Mouse (Mus musculus): ENCODE measurements at regions not wholly inside any gene's neighbourhood (a gene's known extent, or its start where the extent isn't known, plus 50 kb on each side); places are given as distances from the start of the nearest gene placed in this dataset.

DNA sequence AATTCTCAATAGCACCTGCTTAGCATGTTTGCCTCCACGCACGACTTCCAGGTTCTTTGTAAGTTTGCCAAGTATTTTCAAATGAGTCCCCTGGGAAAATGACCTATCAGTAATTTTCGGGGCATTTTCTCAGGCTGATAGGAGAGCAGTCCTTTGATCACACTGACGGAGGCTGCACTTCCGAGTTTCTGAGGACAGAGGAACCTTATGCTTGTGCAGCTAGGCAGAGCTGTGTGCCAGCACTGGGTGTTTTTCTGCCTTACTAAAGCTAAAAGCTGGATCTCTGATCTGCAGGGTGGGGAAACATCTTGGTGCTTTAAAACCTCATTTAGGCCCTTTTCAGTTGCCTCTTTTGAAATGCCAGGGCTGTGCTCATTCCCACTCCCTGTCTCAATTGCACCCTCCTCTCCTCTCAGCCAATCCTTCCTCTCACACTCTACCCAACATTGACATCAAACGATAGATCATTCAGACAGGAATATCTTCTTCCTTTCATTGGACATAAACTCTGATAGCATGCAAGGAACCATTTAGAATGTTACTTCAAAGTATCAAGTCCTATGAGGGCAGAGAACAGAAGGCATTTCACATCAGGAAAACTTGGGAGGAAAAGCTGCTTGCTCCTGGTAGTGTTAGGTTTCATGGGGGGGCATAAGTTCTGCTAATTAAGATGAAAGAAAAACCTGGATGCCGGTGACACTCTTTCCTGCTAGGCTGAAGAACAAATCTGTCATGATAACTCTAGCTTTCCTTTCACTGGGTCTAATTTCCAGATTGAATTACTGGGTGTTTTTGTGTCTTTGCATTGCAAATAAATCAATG, 95.3 kb downstream of the Lurap1l start:
- Histone ChIP-seq H3K9me3 (ENCODE audit: control insufficient read depth, low read length) (no peaks in the 10 kb centered on the region), H3K27ac (ENCODE audit: low read depth, low read length) (no peak overlapping the region), H3K9ac (ENCODE audit: low read depth, low read length) (no peak overlapping the region), H3K4me3 (ENCODE audit: low read depth, low read length) (no peak overlapping the region), H3K4me2 (replicated peaks; ENCODE audit: low read depth, low read length) (no peak overlapping the region), H3K4me1 (replicated peaks; ENCODE audit: control insufficient read depth, insufficient read depth, low read length) (no peaks in the 10 kb centered on the region), H3K36me3 (ENCODE audit: control insufficient read depth, insufficient read depth, low read length) (no peaks in the 10 kb centered on the region), H3K27me3 (ENCODE audit: control insufficient read depth, insufficient read depth, low read length) (no peaks in the 10 kb centered on the region)
- DNase-seq (ENCODE audit: low spot score) (no peak), ATAC-seq (ENCODE audit: low FRiP score) (no peak)
- 61% methylated on average over 7 of the region's 7 CpGs for WGBS

DNA sequence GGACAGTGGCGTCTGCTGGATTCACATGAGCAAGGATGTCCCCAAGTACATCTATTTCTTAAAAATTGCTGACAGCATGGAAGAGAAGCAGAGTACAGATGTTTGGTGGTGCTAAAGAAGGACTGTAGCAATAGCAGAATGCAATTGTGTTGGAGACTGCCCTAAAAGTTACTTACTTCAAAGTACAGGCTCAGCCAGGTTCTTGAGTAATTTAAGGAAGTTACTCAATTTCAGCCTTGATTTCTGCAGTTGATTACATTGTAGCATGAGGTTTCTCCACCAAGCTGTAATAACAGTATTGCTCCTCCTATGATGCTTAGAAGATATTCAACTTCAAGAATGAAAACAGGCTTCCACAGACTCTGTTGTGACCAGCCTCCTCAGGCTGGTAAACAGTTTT, 96.1 kb downstream of the Lurap1l start:
- H3K9ac ChIP-seq (ENCODE audit: low read depth, low read length), result no peak overlapping the region
- H3K4me3 ChIP-seq (ENCODE audit: low read depth, low read length), result no peak overlapping the region
- no peaks in the 10 kb centered on the region for H3K4me1 ChIP-seq (replicated peaks; ENCODE audit: control insufficient read depth, insufficient read depth, low read length)
- ATAC-seq (ENCODE audit: low FRiP score) (no peak), DNase-seq (ENCODE audit: low spot score) (no peak)
- H3K9me3 ChIP-seq (ENCODE audit: control insufficient read depth, low read length), result no peaks in the 10 kb centered on the region
- no peak overlapping the region for H3K27ac ChIP-seq (ENCODE audit: low read depth, low read length)
- no peaks in the 10 kb centered on the region for H3K36me3 ChIP-seq (ENCODE audit: control insufficient read depth, insufficient read depth, low read length)
- no peaks in the 10 kb centered on the region for H3K27me3 ChIP-seq (ENCODE audit: control insufficient read depth, insufficient read depth, low read length)
- WGBS, result 84% methylated on average over 1 of the region's 1 CpGs
- H3K4me2 ChIP-seq (replicated peaks; ENCODE audit: low read depth, low read length), result no peak overlapping the region

DNA sequence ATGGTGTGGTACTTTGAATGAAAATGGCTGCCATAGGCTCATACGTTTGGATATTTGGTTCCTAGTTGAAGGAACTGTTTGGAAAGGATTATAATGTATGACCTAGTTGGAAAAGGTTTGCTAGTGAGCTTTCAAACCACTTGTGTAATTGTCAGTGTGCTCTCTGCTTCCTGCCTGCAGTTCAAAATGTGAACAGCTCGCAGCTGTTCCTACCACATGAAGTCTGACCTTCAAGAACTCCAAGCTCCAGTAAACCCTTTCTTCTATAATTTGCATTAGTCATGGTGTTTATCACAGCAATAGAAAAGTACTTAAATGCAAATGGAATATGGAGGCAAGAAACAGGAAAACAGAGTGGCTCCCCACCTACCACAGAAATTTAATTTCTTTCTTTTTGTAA, 111.4 kb downstream of the Lurap1l start:
- no peaks in the 10 kb centered on the region for H3K9me3 ChIP-seq (ENCODE audit: control insufficient read depth, low read length)
- H3K4me1 ChIP-seq (replicated peaks; ENCODE audit: control insufficient read depth, insufficient read depth, low read length), result no peaks in the 10 kb centered on the region
- H3K36me3 ChIP-seq (ENCODE audit: control insufficient read depth, insufficient read depth, low read length), result no peaks in the 10 kb centered on the region
- H3K4me3 ChIP-seq (ENCODE audit: low read depth, low read length), result no peak overlapping the region
- WGBS, result 61% methylated on average over 2 of the region's 2 CpGs
- no peak overlapping the region for H3K9ac ChIP-seq (ENCODE audit: low read depth, low read length)
- H3K4me2 ChIP-seq (replicated peaks; ENCODE audit: low read depth, low read length), result no peak overlapping the region
- DNase-seq (ENCODE audit: low spot score), result no peak
- peak; percentile 68 for ATAC-seq (ENCODE audit: low FRiP score)
- H3K27me3 ChIP-seq (ENCODE audit: control insufficient read depth, insufficient read depth, low read length), result no peaks in the 10 kb centered on the region
- H3K27ac ChIP-seq (ENCODE audit: low read depth, low read length), result no peak overlapping the region

DNA sequence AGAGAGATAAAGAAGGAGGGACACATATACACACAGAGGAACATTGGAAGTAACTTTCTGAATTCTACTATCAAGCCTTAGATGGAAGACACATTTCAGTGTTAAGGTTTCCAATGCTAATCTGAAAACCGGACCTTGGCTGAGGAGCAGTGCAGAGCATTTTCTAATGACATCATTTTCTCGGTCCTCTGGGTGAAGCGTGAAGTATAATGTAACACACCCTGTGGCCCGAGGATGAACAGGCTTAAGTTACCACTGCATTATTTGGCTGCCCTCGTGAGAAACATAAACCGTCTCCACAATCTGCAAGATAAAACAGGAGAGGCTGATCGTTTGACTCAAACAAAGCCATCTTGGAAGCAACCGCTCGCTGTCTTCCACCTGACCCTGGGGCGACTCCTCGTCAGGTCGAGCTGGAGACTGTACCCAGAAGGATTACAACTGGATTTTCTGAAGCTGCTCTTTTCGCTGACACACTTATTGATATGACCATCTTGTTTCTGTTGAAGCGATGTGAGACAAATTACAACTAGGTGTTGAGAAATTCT, 113.1 kb downstream of the Lurap1l start:
- no peaks in the 10 kb centered on the region for H3K9me3 ChIP-seq (ENCODE audit: control insufficient read depth, low read length)
- H3K27ac ChIP-seq (ENCODE audit: low read depth, low read length), result no peak overlapping the region
- no peak overlapping the region for H3K4me2 ChIP-seq (replicated peaks; ENCODE audit: low read depth, low read length)
- H3K36me3 ChIP-seq (ENCODE audit: control insufficient read depth, insufficient read depth, low read length), result no peaks in the 10 kb centered on the region
- no peaks in the 10 kb centered on the region for H3K27me3 ChIP-seq (ENCODE audit: control insufficient read depth, insufficient read depth, low read length)
- H3K4me1 ChIP-seq (replicated peaks; ENCODE audit: control insufficient read depth, insufficient read depth, low read length), result no peaks in the 10 kb centered on the region
- H3K9ac ChIP-seq (ENCODE audit: low read depth, low read length), result no peak overlapping the region
- 77% methylated on average over 14 of the region's 14 CpGs for WGBS
- no peak overlapping the region for H3K4me3 ChIP-seq (ENCODE audit: low read depth, low read length)
- ATAC-seq (ENCODE audit: low FRiP score), result no peak
- DNase-seq (ENCODE audit: low spot score), result no peak

DNA sequence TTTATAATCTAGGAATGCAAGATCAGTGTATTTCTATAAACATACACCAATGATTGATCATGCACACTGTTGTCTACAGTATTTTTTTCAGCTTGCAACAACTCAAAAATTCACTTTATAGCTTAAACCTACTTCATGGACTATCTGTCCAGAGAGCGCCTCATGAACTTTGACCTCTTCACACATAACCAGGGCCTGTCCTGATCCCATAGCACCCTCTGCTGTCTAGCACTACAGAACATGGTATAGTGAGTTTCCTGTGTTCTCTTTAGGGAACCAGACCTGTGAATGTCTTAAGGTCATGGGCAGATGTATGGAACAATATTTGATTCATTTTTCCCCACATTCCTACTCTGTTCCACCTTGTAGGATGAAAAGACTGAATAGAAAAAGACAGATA, 117.1 kb downstream of the Lurap1l start:
- no peak overlapping the region for H3K4me2 ChIP-seq (replicated peaks; ENCODE audit: low read depth, low read length)
- H3K4me3 ChIP-seq (ENCODE audit: low read depth, low read length), result no peak overlapping the region
- H3K9me3 ChIP-seq (ENCODE audit: control insufficient read depth, low read length), result no peaks in the 10 kb centered on the region
- no peak overlapping the region for H3K9ac ChIP-seq (ENCODE audit: low read depth, low read length)
- no peak overlapping the region for H3K27ac ChIP-seq (ENCODE audit: low read depth, low read length)
- no peaks in the 10 kb centered on the region for H3K36me3 ChIP-seq (ENCODE audit: control insufficient read depth, insufficient read depth, low read length)
- no peak for ATAC-seq (ENCODE audit: low FRiP score)
- DNase-seq (ENCODE audit: low spot score), result no peak
- no peaks in the 10 kb centered on the region for H3K27me3 ChIP-seq (ENCODE audit: control insufficient read depth, insufficient read depth, low read length)
- 90% methylated on average over 1 of the region's 1 CpGs for WGBS
- H3K4me1 ChIP-seq (replicated peaks; ENCODE audit: control insufficient read depth, insufficient read depth, low read length), result no peaks in the 10 kb centered on the region

DNA sequence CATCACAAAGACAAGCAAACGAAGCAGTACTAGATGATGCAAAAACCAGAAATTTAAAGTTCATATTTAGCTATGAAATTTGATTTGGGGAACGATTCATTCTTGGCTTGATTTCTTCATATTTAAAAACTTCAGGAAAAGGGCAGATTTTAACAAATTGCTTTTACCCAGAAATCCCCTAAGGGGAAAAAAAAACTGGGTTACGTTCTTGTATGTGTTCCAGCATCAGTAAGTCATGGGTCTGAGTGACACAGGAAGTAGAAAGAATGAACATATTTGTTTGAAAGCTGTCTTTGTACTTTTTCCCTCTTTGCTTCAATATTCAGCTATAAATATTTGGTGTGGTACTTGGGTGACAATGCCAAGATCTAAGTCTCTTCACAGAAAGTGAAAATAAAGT, 120.2 kb downstream of the Lurap1l start:
- WGBS, result 89% methylated on average over 3 of the region's 3 CpGs
- no peak for DNase-seq (ENCODE audit: low spot score)
- Histone ChIP-seq H3K36me3 (ENCODE audit: control insufficient read depth, insufficient read depth, low read length) (no peaks in the 10 kb centered on the region), H3K9me3 (ENCODE audit: control insufficient read depth, low read length) (no peaks in the 10 kb centered on the region), H3K4me1 (replicated peaks; ENCODE audit: control insufficient read depth, insufficient read depth, low read length) (no peaks in the 10 kb centered on the region), H3K27me3 (ENCODE audit: control insufficient read depth, insufficient read depth, low read length) (no peaks in the 10 kb centered on the region), H3K4me3 (ENCODE audit: low read depth, low read length) (no peak overlapping the region), H3K9ac (ENCODE audit: low read depth, low read length) (no peak overlapping the region), H3K4me2 (replicated peaks; ENCODE audit: low read depth, low read length) (no peak overlapping the region), H3K27ac (ENCODE audit: low read depth, low read length) (no peak overlapping the region)
- ATAC-seq (ENCODE audit: low FRiP score), result no peak

DNA sequence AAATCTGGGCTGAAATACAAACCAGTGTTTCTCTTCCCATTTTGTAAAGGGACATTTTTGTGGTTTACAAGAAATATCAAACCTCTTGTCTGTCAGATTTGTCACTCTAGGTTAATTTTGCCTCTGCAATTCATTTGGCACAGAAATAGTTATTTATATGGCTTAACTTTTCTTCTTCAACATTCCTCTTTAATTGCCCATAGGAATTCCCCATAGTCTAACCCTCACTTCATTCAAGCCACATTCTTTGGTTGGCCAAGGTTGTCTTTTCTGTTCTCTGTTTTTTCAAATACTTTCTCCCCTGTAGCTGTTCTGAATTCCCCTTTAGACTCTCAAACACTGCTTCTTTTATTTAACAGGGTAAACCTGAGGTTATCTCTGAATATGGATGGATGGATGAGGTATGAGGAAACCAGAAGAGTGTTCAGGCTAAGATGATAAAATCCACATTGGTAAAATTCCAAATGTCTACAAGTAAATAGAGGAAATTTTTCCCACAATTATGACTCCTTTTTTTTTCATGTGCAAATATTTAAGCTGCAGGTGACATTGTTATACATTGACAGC, 127.0 kb downstream of the Lurap1l start:
- no peak overlapping the region for H3K27ac ChIP-seq (ENCODE audit: low read depth, low read length)
- DNase-seq (ENCODE audit: low spot score) (no peak), ATAC-seq (ENCODE audit: low FRiP score) (no peak)
- no peak overlapping the region for H3K9ac ChIP-seq (ENCODE audit: low read depth, low read length)
- no peaks in the 10 kb centered on the region for H3K4me1 ChIP-seq (replicated peaks; ENCODE audit: control insufficient read depth, insufficient read depth, low read length)
- no peaks in the 10 kb centered on the region for H3K9me3 ChIP-seq (ENCODE audit: control insufficient read depth, low read length)
- no peaks in the 10 kb centered on the region for H3K27me3 ChIP-seq (ENCODE audit: control insufficient read depth, insufficient read depth, low read length)
- H3K4me3 ChIP-seq (ENCODE audit: low read depth, low read length), result no peak overlapping the region
- no peak overlapping the region for H3K4me2 ChIP-seq (replicated peaks; ENCODE audit: low read depth, low read length)
- H3K36me3 ChIP-seq (ENCODE audit: control insufficient read depth, insufficient read depth, low read length), result no peaks in the 10 kb centered on the region

DNA sequence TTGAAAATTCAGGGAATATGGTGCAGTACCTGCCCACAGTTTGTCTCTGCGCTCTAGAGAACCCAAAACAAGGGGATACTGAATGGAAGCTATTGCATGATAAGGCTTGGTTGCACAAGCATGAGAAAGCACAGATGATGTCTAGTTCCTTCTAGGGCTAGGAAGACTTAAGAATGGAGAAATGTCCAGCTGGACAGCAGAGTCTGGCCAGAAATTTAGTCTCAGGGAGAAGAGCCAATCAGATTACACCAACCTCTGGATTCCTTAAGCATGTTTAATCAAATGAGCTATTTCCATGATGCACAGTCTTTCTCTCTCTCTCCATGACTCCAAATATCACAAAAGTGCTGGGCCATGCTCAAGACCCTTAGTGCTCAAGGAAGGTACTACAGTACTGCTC, 147.8 kb downstream of the Lurap1l start:
- H3K36me3 ChIP-seq (ENCODE audit: control insufficient read depth, insufficient read depth, low read length), result no peaks in the 10 kb centered on the region
- H3K9me3 ChIP-seq (ENCODE audit: control insufficient read depth, low read length), result no peaks in the 10 kb centered on the region
- ATAC-seq (ENCODE audit: low FRiP score), result no peak
- no peak overlapping the region for H3K4me2 ChIP-seq (replicated peaks; ENCODE audit: low read depth, low read length)
- H3K27ac ChIP-seq (ENCODE audit: low read depth, low read length), result no peak overlapping the region
- H3K4me3 ChIP-seq (ENCODE audit: low read depth, low read length), result no peak overlapping the region
- no peaks in the 10 kb centered on the region for H3K27me3 ChIP-seq (ENCODE audit: control insufficient read depth, insufficient read depth, low read length)
- no peaks in the 10 kb centered on the region for H3K4me1 ChIP-seq (replicated peaks; ENCODE audit: control insufficient read depth, insufficient read depth, low read length)
- H3K9ac ChIP-seq (ENCODE audit: low read depth, low read length), result no peak overlapping the region
- 88% methylated on average over 1 of the region's 1 CpGs for WGBS
- DNase-seq (ENCODE audit: low spot score), result no peak

DNA sequence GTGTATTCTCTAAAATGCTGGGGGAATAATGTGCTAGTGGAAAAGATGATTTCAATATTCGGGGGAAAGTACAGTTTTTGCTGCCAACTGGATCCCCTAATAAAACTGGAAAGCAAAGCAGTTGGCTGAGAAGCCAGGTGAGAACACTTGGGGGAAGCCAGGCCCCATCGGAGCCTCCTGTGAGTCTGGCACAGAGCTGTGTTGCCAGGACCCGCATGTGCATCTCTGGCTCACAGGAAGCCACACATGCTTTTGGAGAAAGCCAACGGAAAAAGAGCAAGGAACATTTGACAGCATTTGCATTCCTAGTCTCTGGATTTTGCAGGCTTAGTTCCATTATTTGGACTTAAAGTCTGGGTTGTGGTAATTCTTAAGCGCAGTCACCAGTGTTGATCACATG, 148.4 kb downstream of the Lurap1l start:
- ATAC-seq (ENCODE audit: low FRiP score) (no peak), DNase-seq (ENCODE audit: low spot score) (no peak)
- Histone ChIP-seq H3K9me3 (ENCODE audit: control insufficient read depth, low read length) (no peaks in the 10 kb centered on the region), H3K4me2 (replicated peaks; ENCODE audit: low read depth, low read length) (no peak overlapping the region), H3K27ac (ENCODE audit: low read depth, low read length) (no peak overlapping the region), H3K27me3 (ENCODE audit: control insufficient read depth, insufficient read depth, low read length) (no peaks in the 10 kb centered on the region), H3K4me3 (ENCODE audit: low read depth, low read length) (no peak overlapping the region), H3K4me1 (replicated peaks; ENCODE audit: control insufficient read depth, insufficient read depth, low read length) (no peaks in the 10 kb centered on the region), H3K9ac (ENCODE audit: low read depth, low read length) (no peak overlapping the region), H3K36me3 (ENCODE audit: control insufficient read depth, insufficient read depth, low read length) (no peaks in the 10 kb centered on the region)
- WGBS, result 88% methylated on average over 5 of the region's 5 CpGs
